Mouse (Mus musculus): ENCODE measurements around the gene Elovl5. TPM values are rescaled to one million over a fixed set of nuclear protein-coding genes. Genes with fewer than 3 reads are reported as not detected.

Elovl5 gene
- polyA plus RNA-seq, 1 experiment = 45.1 TPM

DNA sequence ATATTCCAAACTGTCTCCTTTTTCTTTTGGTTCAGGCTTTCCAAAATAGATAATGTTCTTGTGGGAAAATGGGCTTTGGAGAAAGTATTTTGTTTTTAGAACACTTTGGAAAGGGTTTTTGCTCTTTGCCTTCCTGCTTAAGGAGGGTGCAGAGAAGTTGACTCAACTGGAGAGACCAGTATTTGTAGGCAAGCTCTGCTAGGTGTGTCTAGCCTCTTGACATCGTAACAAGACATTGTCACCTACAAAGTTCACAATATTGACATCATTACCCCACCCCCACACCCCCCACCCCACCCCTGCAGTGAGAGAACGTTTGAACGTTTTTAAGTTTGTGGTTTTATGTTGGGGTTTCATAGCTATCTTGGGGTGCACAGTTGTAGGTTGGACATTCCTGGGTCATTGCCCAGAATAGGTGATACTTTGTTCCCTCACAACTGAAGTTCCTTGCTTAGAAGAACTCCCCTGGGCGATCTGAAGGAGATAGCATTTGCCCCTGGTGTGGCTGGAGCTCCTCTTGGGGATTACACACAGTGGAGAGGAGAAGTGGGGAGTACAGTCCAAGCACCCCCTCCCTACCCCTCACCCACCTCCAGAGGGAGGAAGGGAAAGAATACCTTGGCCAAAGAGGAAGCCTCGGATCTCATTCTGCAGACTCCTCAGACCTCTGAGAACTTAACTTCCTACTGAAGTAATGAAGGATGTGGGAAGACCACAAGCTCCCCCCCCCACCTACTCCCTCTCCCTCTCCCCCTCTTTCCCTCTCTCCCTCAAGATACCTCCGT lies 48.8 kb downstream of the Elovl5 start:
- H3K4me3 ChIP-seq = no peak overlapping the region
- H3ac ChIP-seq (ENCODE audit: control insufficient read depth, insufficient read length) = no peak overlapping the region
- no peaks in the 10 kb centered on the region for H3K27me3 ChIP-seq (ENCODE audit: control insufficient read depth, insufficient read depth, insufficient read length)
- peaks cover 7% of the 10 kb centered on the region for H3K79me2 ChIP-seq (ENCODE audit: control insufficient read depth, insufficient read depth)
- H3K36me3 ChIP-seq (ENCODE audit: control insufficient read depth, insufficient read depth) = peaks cover 21% of the 10 kb centered on the region
- no peak for TF ChIP-seq MYOD1 (IDR thresholded peaks at IDR 0.05; ENCODE audit: control insufficient read depth in 1 of 3, insufficient read length in 2 of 3, low read depth in 2 of 3)
- no peak overlapping the region for H3K4me2 ChIP-seq (ENCODE audit: low read depth)

DNA sequence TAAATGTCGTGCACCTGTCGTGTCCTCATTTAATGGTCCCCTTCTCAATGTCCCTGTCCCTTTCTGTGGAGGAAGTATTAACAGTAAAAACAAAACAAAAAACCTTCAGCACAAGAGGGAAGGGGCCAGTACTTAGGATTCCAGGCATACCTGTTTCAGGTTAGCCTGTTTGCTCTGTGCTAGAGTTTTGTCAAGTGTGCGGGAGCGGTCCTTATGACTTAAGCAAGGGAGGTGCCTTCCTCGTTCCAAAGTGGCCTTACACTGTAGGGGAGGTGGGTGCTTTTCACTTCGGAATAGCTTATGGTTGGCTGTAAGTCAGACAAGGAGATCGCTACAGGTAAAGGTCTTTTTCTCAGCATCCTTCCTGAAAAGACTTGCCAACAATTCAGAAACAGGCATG lies 49.7 kb downstream of the Elovl5 start:
- H3K27me3 ChIP-seq (ENCODE audit: control insufficient read depth, insufficient read depth, insufficient read length) = no peaks in the 10 kb centered on the region
- peaks cover 7% of the 10 kb centered on the region for H3K79me2 ChIP-seq (ENCODE audit: control insufficient read depth, insufficient read depth)
- H3K4me3 ChIP-seq = no peak overlapping the region
- peaks cover 12% of the 10 kb centered on the region for H3K36me3 ChIP-seq (ENCODE audit: control insufficient read depth, insufficient read depth)
- no peak for TF ChIP-seq POLR2A (IDR thresholded peaks at IDR 0.05; ENCODE audit: insufficient read length, low read depth)
- no peak for TF ChIP-seq TCF12 (IDR thresholded peaks at IDR 0.05; ENCODE audit: insufficient read depth, poor library complexity, severe bottlenecking)
- TF ChIP-seq REST (IDR thresholded peaks at IDR 0.05; ENCODE audit: insufficient read depth, insufficient read length) = no peak
- TF ChIP-seq MAX (IDR thresholded peaks at IDR 0.05; ENCODE audit: low read depth) = no peak
- TF ChIP-seq MYOG (IDR thresholded peaks at IDR 0.05; ENCODE audit: control insufficient read depth in 1 of 3, insufficient read depth in 1 of 3, insufficient read length in 2 of 3, low read depth in 2 of 3) = no peak
- no peak for TF ChIP-seq MYOD1 (IDR thresholded peaks at IDR 0.05; ENCODE audit: control insufficient read depth in 1 of 3, insufficient read length in 2 of 3, low read depth in 2 of 3)
- no peak for TF ChIP-seq TCF3 (IDR thresholded peaks at IDR 0.05; ENCODE audit: insufficient read length, low read depth)
- TF ChIP-seq POLR2AphosphoS2 (IDR thresholded peaks at IDR 0.05; ENCODE audit: insufficient read length, low read depth) = no peak
- TF ChIP-seq SRF (IDR thresholded peaks at IDR 0.05; ENCODE audit: control insufficient read depth, insufficient read length, low read depth) = no peak
- no peak for TF ChIP-seq CEBPB (IDR thresholded peaks at IDR 0.05; ENCODE audit: insufficient read depth, poor library complexity, severe bottlenecking)
- no peak for TF ChIP-seq USF1 (IDR thresholded peaks at IDR 0.05; ENCODE audit: low read depth)
- no peak overlapping the region for H3K4me2 ChIP-seq (ENCODE audit: low read depth)
- H3ac ChIP-seq (ENCODE audit: control insufficient read depth, insufficient read length) = no peak overlapping the region

GRCm38 (mm10) chr9:77967584-77968163 lies 50.5 kb downstream of the Elovl5 start:
- H3K79me2 ChIP-seq (ENCODE audit: control insufficient read depth, insufficient read depth) = peaks cover 7% of the 10 kb centered on the region
- no peaks in the 10 kb centered on the region for H3K27me3 ChIP-seq (ENCODE audit: control insufficient read depth, insufficient read depth, insufficient read length)
- no peak overlapping the region for H3ac ChIP-seq (ENCODE audit: control insufficient read depth, insufficient read length)
- no peak overlapping the region for H3K4me3 ChIP-seq
- TF ChIP-seq E2F4 (IDR thresholded peaks at IDR 0.05; ENCODE audit: insufficient read depth) = no peak
- H3K36me3 ChIP-seq (ENCODE audit: control insufficient read depth, insufficient read depth) = peaks cover 8% of the 10 kb centered on the region
- no peak overlapping the region for H3K4me2 ChIP-seq (ENCODE audit: low read depth)

GRCm38 (mm10) chr9:77969192-77969953 lies 52.2 kb downstream of the Elovl5 start:
- no peaks in the 10 kb centered on the region for H3K27me3 ChIP-seq (ENCODE audit: control insufficient read depth, insufficient read depth, insufficient read length)
- H3K4me3 ChIP-seq = no peak overlapping the region
- H3ac ChIP-seq (ENCODE audit: control insufficient read depth, insufficient read length) = no peak overlapping the region
- H3K36me3 ChIP-seq (ENCODE audit: control insufficient read depth, insufficient read depth) = peaks cover 3% of the 10 kb centered on the region
- no peak for TF ChIP-seq USF1 (IDR thresholded peaks at IDR 0.05; ENCODE audit: low read depth)
- no peak for TF ChIP-seq MAX (IDR thresholded peaks at IDR 0.05; ENCODE audit: low read depth)
- no peak for TF ChIP-seq MYOG (IDR thresholded peaks at IDR 0.05; ENCODE audit: control insufficient read depth in 1 of 3, insufficient read depth in 1 of 3, insufficient read length in 2 of 3, low read depth in 2 of 3)
- no peak for TF ChIP-seq MYOD1 (IDR thresholded peaks at IDR 0.05; ENCODE audit: control insufficient read depth in 1 of 3, insufficient read length in 2 of 3, low read depth in 2 of 3)
- no peak for TF ChIP-seq CEBPB (IDR thresholded peaks at IDR 0.05; ENCODE audit: insufficient read depth, poor library complexity, severe bottlenecking)
- no peak for TF ChIP-seq SRF (IDR thresholded peaks at IDR 0.05; ENCODE audit: control insufficient read depth, insufficient read length, low read depth)
- H3K79me2 ChIP-seq (ENCODE audit: control insufficient read depth, insufficient read depth) = peaks cover 7% of the 10 kb centered on the region
- no peak overlapping the region for H3K4me2 ChIP-seq (ENCODE audit: low read depth)

- Histone ChIP-seq H3K36me3 (ENCODE audit: control insufficient read depth, insufficient read depth) (peaks cover 12% of the 10 kb centered on the region), H3K79me2 (ENCODE audit: control insufficient read depth, insufficient read depth) (no peaks in the 10 kb centered on the region), H3K27me3 (ENCODE audit: control insufficient read depth, insufficient read depth, insufficient read length) (no peaks in the 10 kb centered on the region), H3K4me3 (no peak overlapping the region), H3ac (ENCODE audit: control insufficient read depth, insufficient read length) (no peak overlapping the region), H3K4me2 (ENCODE audit: low read depth) (no peak overlapping the region)
- no peak for TF ChIP-seq TCF3 (IDR thresholded peaks at IDR 0.05; ENCODE audit: insufficient read length, low read depth)
- TF ChIP-seq TCF12 (IDR thresholded peaks at IDR 0.05; ENCODE audit: insufficient read depth, poor library complexity, severe bottlenecking) = no peak
- no peak for TF ChIP-seq POLR2AphosphoS2 (IDR thresholded peaks at IDR 0.05; ENCODE audit: insufficient read length, low read depth)
- TF ChIP-seq USF1 (IDR thresholded peaks at IDR 0.05; ENCODE audit: low read depth) = no peak
- TF ChIP-seq E2F4 (IDR thresholded peaks at IDR 0.05; ENCODE audit: insufficient read depth) = no peak
- TF ChIP-seq MYOG (IDR thresholded peaks at IDR 0.05; ENCODE audit: control insufficient read depth in 1 of 3, insufficient read depth in 1 of 3, insufficient read length in 2 of 3, low read depth in 2 of 3) = no peak
- TF ChIP-seq POLR2A (IDR thresholded peaks at IDR 0.05; ENCODE audit: insufficient read length, low read depth) = no peak
- TF ChIP-seq SRF (IDR thresholded peaks at IDR 0.05; ENCODE audit: control insufficient read depth, insufficient read length, low read depth) = no peak
These were observed 61.8 kb downstream of the Elovl5 start for GRCm38 (mm10) chr9:77979000-77979399.

All from myocyte (in vitro differentiated cells).